Mouse (Mus musculus): ENCODE measurements at regions not wholly inside any gene's neighbourhood (a gene's known extent, or its start where the extent isn't known, plus 50 kb on each side); places are given as distances from the start of the nearest gene placed in this dataset.

DNA sequence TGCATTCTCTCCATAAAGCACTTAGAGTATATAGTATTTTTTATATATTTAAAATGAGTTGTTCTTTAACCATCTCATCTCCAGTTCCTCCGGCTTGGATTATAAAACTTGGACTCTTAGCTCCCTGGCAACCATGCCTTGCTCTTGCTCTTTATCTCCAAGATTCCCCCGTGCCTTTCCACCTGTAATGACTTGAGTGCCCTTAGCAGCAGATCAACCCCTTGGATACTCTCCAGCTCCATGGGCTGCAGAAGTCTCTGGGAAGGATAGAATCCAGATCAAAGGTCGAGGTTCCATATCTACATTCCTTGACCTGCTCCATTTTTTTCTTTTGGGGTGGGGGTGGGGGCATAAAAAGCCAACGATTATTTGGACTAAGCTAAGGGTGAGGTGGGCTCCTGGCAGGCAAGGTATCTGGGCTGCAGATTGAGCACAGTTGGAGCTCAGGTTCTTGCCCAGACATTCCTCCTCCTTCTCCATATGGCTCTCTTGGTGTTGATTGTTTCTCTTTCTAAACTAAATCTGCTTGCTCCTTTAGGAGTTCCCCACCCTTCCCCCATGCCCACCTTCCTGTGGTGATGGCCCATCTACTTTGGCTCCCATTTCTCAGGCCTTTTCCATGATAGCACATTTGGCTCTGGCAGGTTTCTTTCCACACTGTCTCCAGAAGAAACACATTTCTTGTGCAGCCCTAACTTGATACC is 460.9 kb downstream of the Epha4 start:
- no peak for DNase-seq (ENCODE audit: low read depth, low spot score)
- H3K9me3 ChIP-seq (ENCODE audit: control insufficient read depth, insufficient read depth, low read depth, low read length): no peaks in the 10 kb centered on the region
- no peak overlapping the region for H3K4me3 ChIP-seq (ENCODE audit: insufficient read depth in 1 of 2, low read depth in 1 of 2, low read length in 2 of 2, poor library complexity in 1 of 2, severe bottlenecking in 1 of 2)
- no peak overlapping the region for H3K27ac ChIP-seq (ENCODE audit: insufficient read depth, low read depth, low read length, poor library complexity, severe bottlenecking)
- TF ChIP-seq ZC3H11A (IDR thresholded peaks at IDR 0.05; ENCODE audit: borderline replicate concordance, low read depth, low read length): no peak
- no peak for TF ChIP-seq HCFC1 (IDR thresholded peaks at IDR 0.05; ENCODE audit: borderline replicate concordance, insufficient read depth, low read length)
- TF ChIP-seq MAFK (IDR thresholded peaks at IDR 0.05; ENCODE audit: insufficient read depth, low read depth, low read length): no peak
- TF ChIP-seq CHD2 (IDR thresholded peaks at IDR 0.05; ENCODE audit: low read depth, low read length): no peak
- no peak for TF ChIP-seq ZNF384 (IDR thresholded peaks at IDR 0.05; ENCODE audit: low read depth, low read length)
- H3K4me1 ChIP-seq (ENCODE audit: control insufficient read depth in 2 of 2, insufficient read depth in 2 of 2, low read length in 2 of 2, poor library complexity in 1 of 2): no peaks in the 10 kb centered on the region
- no peak overlapping the region for H3K9ac ChIP-seq (ENCODE audit: insufficient read depth, low read depth, low read length, poor library complexity, severe bottlenecking)
- no peaks in the 10 kb centered on the region for H3K36me3 ChIP-seq (ENCODE audit: control insufficient read depth, insufficient read depth, low read length, poor library complexity, severe bottlenecking)
- in situ Hi-C loops (cut with MboI; ENCODE audit: low sequenced_read_pairs in 2 of 2, unreplicated experiment in 2 of 2): no loop called here

DNA sequence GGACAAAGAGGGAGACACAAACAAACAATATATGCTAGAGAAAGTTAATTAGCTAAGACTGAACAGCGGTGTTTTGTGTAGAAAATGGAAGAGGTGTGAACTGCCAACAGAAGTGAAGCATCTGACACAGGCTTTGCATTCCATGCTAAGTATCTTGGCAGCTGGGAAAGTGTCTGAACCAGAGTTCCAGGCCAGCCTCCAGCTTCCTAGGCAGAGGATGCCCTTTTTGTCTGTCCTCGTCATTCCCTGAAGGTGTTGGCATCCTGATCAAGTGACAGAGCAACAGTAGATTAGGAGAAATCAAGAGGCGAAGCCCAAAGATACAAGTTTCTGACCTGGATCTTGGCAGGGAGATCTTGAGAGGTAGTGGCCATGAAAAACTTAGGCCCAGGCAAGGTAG is 452.4 kb downstream of the Epha4 start:
- no peaks in the 10 kb centered on the region for H3K4me1 ChIP-seq (ENCODE audit: control insufficient read depth in 2 of 2, insufficient read depth in 2 of 2, low read length in 2 of 2, poor library complexity in 1 of 2)
- H3K9me3 ChIP-seq (ENCODE audit: control insufficient read depth, insufficient read depth, low read depth, low read length): no peaks in the 10 kb centered on the region
- no peak overlapping the region for H3K4me3 ChIP-seq (ENCODE audit: insufficient read depth in 1 of 2, low read depth in 1 of 2, low read length in 2 of 2, poor library complexity in 1 of 2, severe bottlenecking in 1 of 2)
- TF ChIP-seq ZC3H11A (IDR thresholded peaks at IDR 0.05; ENCODE audit: borderline replicate concordance, low read depth, low read length): no peak
- TF ChIP-seq MAFK (IDR thresholded peaks at IDR 0.05; ENCODE audit: insufficient read depth, low read depth, low read length): no peak
- TF ChIP-seq ZNF384 (IDR thresholded peaks at IDR 0.05; ENCODE audit: low read depth, low read length): no peak
- no peak for TF ChIP-seq CHD2 (IDR thresholded peaks at IDR 0.05; ENCODE audit: low read depth, low read length)
- TF ChIP-seq HCFC1 (IDR thresholded peaks at IDR 0.05; ENCODE audit: borderline replicate concordance, insufficient read depth, low read length): no peak
- no peak for DNase-seq (ENCODE audit: low read depth, low spot score)
- no peak overlapping the region for H3K27ac ChIP-seq (ENCODE audit: insufficient read depth, low read depth, low read length, poor library complexity, severe bottlenecking)
- no peaks in the 10 kb centered on the region for H3K36me3 ChIP-seq (ENCODE audit: control insufficient read depth, insufficient read depth, low read length, poor library complexity, severe bottlenecking)
- no peak overlapping the region for H3K9ac ChIP-seq (ENCODE audit: insufficient read depth, low read depth, low read length, poor library complexity, severe bottlenecking)
- in situ Hi-C loops (cut with MboI; ENCODE audit: low sequenced_read_pairs in 2 of 2, unreplicated experiment in 2 of 2): no loop called here

DNA sequence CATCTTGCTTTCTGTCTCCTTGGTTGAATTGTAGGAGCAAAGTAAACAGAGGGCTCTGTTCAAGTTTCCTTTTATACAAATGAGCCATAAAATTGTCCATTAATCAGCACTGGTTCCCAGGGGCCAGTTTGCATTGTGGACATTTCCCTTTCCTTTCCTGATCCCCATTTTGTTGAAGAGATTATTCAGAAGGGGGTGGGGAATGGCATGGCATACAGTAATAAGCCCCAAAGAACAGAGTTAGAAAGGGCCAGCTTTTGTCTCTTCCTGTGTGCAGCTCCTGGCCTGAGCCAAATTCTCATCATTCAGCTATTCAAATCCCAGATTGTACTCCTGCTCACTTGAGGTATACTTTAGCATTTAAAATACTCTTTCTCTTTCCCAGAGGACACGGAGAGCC is 441.8 kb downstream of the Epha4 start:
- no peak for DNase-seq (ENCODE audit: low read depth, low spot score)
- no peak overlapping the region for H3K9ac ChIP-seq (ENCODE audit: insufficient read depth, low read depth, low read length, poor library complexity, severe bottlenecking)
- no peaks in the 10 kb centered on the region for H3K36me3 ChIP-seq (ENCODE audit: control insufficient read depth, insufficient read depth, low read length, poor library complexity, severe bottlenecking)
- H3K4me1 ChIP-seq (ENCODE audit: control insufficient read depth in 2 of 2, insufficient read depth in 2 of 2, low read length in 2 of 2, poor library complexity in 1 of 2): no peaks in the 10 kb centered on the region
- no peak overlapping the region for H3K4me3 ChIP-seq (ENCODE audit: insufficient read depth in 1 of 2, low read depth in 1 of 2, low read length in 2 of 2, poor library complexity in 1 of 2, severe bottlenecking in 1 of 2)
- H3K9me3 ChIP-seq (ENCODE audit: control insufficient read depth, insufficient read depth, low read depth, low read length): no peaks in the 10 kb centered on the region
- TF ChIP-seq CHD2 (IDR thresholded peaks at IDR 0.05; ENCODE audit: low read depth, low read length) (no peak), HCFC1 (IDR thresholded peaks at IDR 0.05; ENCODE audit: borderline replicate concordance, insufficient read depth, low read length) (no peak), MAFK (IDR thresholded peaks at IDR 0.05; ENCODE audit: insufficient read depth, low read depth, low read length) (no peak), ZC3H11A (IDR thresholded peaks at IDR 0.05; ENCODE audit: borderline replicate concordance, low read depth, low read length) (no peak), ZNF384 (IDR thresholded peaks at IDR 0.05; ENCODE audit: low read depth, low read length) (no peak)
- no peak overlapping the region for H3K27ac ChIP-seq (ENCODE audit: insufficient read depth, low read depth, low read length, poor library complexity, severe bottlenecking)
- in situ Hi-C loops (cut with MboI; ENCODE audit: low sequenced_read_pairs in 2 of 2, unreplicated experiment in 2 of 2): no loop called here

DNA sequence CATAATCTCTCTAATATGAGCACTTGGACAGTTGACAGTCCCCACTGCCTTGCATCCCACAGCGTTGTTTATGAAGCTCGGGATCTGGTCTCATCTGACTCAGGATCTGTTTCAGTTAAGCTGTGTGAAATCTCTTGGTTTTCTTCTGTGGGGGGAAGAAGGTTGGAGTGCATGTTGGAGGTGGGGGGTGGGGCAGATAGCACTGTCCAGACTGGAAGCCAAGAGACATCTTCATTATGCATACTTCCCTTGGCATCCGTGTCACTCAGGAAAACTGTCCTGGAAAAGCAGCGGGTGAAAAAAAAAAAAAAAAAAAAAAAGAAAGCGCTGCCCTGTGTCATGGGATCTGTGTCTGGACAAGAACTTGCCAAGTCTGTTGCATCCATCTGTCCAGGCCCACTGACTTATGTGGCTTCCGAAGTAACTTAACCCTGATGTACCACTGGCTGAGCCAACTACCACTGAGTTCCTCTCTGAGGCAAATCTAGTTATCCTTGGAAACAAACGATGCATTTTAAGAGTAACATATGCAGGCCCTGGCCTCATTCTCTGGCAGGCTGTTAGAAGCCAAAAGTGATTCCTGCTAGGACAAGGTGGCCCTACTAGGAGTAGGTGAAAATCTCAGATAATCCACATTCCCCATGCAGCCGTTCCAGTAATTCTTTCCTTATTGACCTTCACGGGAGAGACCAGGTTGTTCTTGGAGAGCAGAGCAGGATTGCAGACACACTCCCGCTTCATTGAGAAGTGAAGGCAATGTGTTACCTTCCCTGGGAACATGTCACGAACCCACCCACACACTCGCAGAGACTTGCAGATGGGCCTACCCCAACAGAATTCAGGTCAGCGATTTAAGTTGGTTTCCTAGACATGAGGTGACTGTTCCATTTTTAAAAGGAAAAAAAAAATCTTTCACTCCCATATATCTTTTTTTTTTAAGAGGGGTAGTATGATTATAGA is 439.7 kb downstream of the Epha4 start:
- in situ Hi-C loops (cut with MboI; ENCODE audit: low sequenced_read_pairs in 2 of 2, unreplicated experiment in 2 of 2): no loop called here
- DNase-seq (ENCODE audit: low read depth, low spot score): no peak
- no peaks in the 10 kb centered on the region for H3K4me1 ChIP-seq (ENCODE audit: control insufficient read depth in 2 of 2, insufficient read depth in 2 of 2, low read length in 2 of 2, poor library complexity in 1 of 2)

More for the DNA sequence above, 439.7 kb downstream of the Epha4 start:
- H3K27ac ChIP-seq (ENCODE audit: insufficient read depth, low read depth, low read length, poor library complexity, severe bottlenecking): no peak overlapping the region
- TF ChIP-seq CHD2 (IDR thresholded peaks at IDR 0.05; ENCODE audit: low read depth, low read length) (no peak), HCFC1 (IDR thresholded peaks at IDR 0.05; ENCODE audit: borderline replicate concordance, insufficient read depth, low read length) (no peak), ZC3H11A (IDR thresholded peaks at IDR 0.05; ENCODE audit: borderline replicate concordance, low read depth, low read length) (no peak), ZNF384 (IDR thresholded peaks at IDR 0.05; ENCODE audit: low read depth, low read length) (no peak), MAFK (IDR thresholded peaks at IDR 0.05; ENCODE audit: insufficient read depth, low read depth, low read length) (no peak)
- no peak overlapping the region for H3K4me3 ChIP-seq (ENCODE audit: insufficient read depth in 1 of 2, low read depth in 1 of 2, low read length in 2 of 2, poor library complexity in 1 of 2, severe bottlenecking in 1 of 2)
- no peaks in the 10 kb centered on the region for H3K9me3 ChIP-seq (ENCODE audit: control insufficient read depth, insufficient read depth, low read depth, low read length)
- H3K9ac ChIP-seq (ENCODE audit: insufficient read depth, low read depth, low read length, poor library complexity, severe bottlenecking): no peak overlapping the region
- no peaks in the 10 kb centered on the region for H3K36me3 ChIP-seq (ENCODE audit: control insufficient read depth, insufficient read depth, low read length, poor library complexity, severe bottlenecking)

Measured in ES-E14 (cell line).